8 mouse cellular contexts compared by ENCODE assay signal in the genomic region with DNA sequence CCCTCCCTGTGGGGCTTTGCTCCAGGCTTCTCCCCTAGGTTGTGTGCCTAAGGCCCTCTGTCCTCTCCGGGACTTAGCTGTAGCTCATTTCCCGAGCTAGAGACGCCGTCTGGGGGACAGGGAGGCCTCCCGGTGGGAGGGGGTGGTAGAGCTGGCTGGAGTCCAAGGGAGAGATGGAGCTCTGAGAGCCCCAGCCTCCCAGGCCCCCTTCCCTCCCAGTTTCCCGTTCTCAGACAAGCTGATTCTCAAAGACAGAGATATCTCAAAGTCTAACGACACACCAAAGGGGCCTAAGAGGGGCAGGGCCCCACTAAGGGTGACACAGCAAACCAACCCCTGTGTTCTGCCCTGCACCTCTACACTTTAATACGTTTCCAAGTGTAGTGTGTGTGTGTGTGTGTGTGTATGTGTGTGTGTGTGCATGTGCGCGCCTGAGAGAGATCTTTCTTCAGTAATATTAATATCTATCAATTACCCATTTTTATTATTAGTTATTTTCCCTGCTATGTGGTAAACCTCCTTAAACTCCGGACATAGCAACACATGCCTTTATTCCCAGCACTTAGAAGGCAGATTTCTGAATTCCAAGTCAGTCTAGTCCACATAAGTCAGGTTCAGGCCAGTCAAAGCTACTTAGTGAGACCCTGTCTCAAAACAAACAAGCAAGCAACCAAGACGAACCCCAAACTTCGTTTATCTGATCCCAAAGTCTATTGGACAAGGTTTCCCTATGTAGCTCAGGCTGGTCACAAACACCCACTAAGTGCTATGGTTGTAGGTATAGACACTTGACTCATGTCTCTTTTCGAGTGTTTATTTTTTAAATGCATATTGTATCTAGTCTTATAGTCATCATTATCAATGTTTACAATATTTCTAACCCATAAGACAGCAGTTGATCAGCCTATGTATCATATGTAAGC. TPM values are rescaled to one million over a fixed set of nuclear protein-coding genes. Genes with fewer than 3 reads are reported as not detected.
DNase-seq lines count a peak whose midpoint lies in the region; ATAC-seq and TF ChIP-seq lines count a peak whose summit lies in the region.

No protein-coding gene starts in this region.

- peak overlapping the region; percentile 83 for H3K4me3 ChIP-seq in ES-Bruce4 (ENCODE audit: low read depth, low read length)
- peak overlapping the region; percentile 53 for H3K4me3 ChIP-seq in embryonic facial prominence, embryonic 13.5 days
- peak overlapping the region; percentile 40 for H3K4me3 ChIP-seq in hindbrain, embryonic 12.5 days
- H3K4me3 ChIP-seq in liver, adult 2 months (ENCODE audit: insufficient read depth, low read depth, low read length) = no peak overlapping the region
- H3K4me3 ChIP-seq in midbrain, postnatal 0 days (ENCODE audit: low read depth, low read length) = peak overlapping the region; percentile 42

- TF ChIP-seq CTCF in ES-Bruce4 (IDR thresholded peaks at IDR 0.05; ENCODE audit: low read depth, low read length) = no peak
- TF ChIP-seq CTCF in liver, adult 2 months (IDR thresholded peaks at IDR 0.05; ENCODE audit: low read depth, low read length) = no peak
- no peak for TF ChIP-seq CTCF in midbrain, postnatal 0 days (IDR thresholded peaks at IDR 0.05)

- H3K27ac ChIP-seq in ES-Bruce4 (ENCODE audit: insufficient read depth, low read length) = peak overlapping the region; percentile 51
- peak overlapping the region; percentile 97 for H3K27ac ChIP-seq in embryonic facial prominence, embryonic 13.5 days
- peak overlapping the region; percentile 70 for H3K27ac ChIP-seq in hindbrain, embryonic 12.5 days
- peak overlapping the region; percentile 26; the same call in 1 of the 2 replicates for H3K27ac ChIP-seq in liver, adult 2 months (replicated peaks; ENCODE audit: insufficient read depth, low read depth, low read length)
- H3K27ac ChIP-seq in midbrain, postnatal 0 days (ENCODE audit: low read depth, low read length) = peak overlapping the region; percentile 72

- H3K4me2 ChIP-seq in embryonic facial prominence, embryonic 13.5 days = peak overlapping the region; percentile 87
- H3K4me2 ChIP-seq in hindbrain, embryonic 12.5 days (replicated peaks) = peak overlapping the region; percentile 61
- H3K4me2 ChIP-seq in midbrain, postnatal 0 days (ENCODE audit: low read depth, low read length, poor library complexity, severe bottlenecking) = peak overlapping the region; percentile 85

- 0 out of 2 replicates have a peak, but pooled peaks have one; percentile 4 for ATAC-seq in embryonic facial prominence, embryonic 13.5 days (ENCODE audit: insufficient number of reproducible peaks, insufficient read depth, low FRiP score, low TSS enrichment, low read depth)
- ATAC-seq in hindbrain, embryonic 12.5 days (ENCODE audit: low FRiP score) = no peak
- ATAC-seq in midbrain, postnatal 0 days (ENCODE audit: low FRiP score) = peak; percentile 14; the same call in 1 of the 2 replicates

- H3K27me3 ChIP-seq in ES-Bruce4 (ENCODE audit: control insufficient read depth, insufficient read depth, low read length, poor library complexity, severe bottlenecking) = no peaks in the 10 kb centered on the region
- no peaks in the 10 kb centered on the region for H3K27me3 ChIP-seq in embryonic facial prominence, embryonic 13.5 days
- H3K27me3 ChIP-seq in hindbrain, embryonic 12.5 days = peaks cover 31% of the 10 kb centered on the region
- 0 out of 2 replicates have a peak, but pooled peaks cover 5% of the 10 kb centered on the region for H3K27me3 ChIP-seq in liver, adult 2 months (ENCODE audit: control insufficient read depth, insufficient read depth, low read length)
- no peaks in the 10 kb centered on the region for H3K27me3 ChIP-seq in midbrain, postnatal 0 days (ENCODE audit: insufficient read depth, low read length)

- 29% methylated on average over 14 of the region's 14 CpGs for WGBS in embryonic facial prominence, embryonic 13.5 days
- WGBS in hindbrain, embryonic 12.5 days = 35% methylated on average over 14 of the region's 14 CpGs
- WGBS in liver, adult 2 months = 47% methylated on average over 14 of the region's 14 CpGs
- 36% methylated on average over 14 of the region's 14 CpGs for WGBS in midbrain, postnatal 0 days

- H3K36me3 ChIP-seq in ES-Bruce4 (ENCODE audit: control insufficient read depth, insufficient read depth, low read length, poor library complexity, severe bottlenecking) = no peaks in the 10 kb centered on the region
- peaks cover 28% of the 10 kb centered on the region for H3K36me3 ChIP-seq in embryonic facial prominence, embryonic 13.5 days
- no peaks in the 10 kb centered on the region for H3K36me3 ChIP-seq in hindbrain, embryonic 12.5 days
- H3K36me3 ChIP-seq in liver, adult 2 months (ENCODE audit: control insufficient read depth, insufficient read depth, low read length) = no peaks in the 10 kb centered on the region
- H3K36me3 ChIP-seq in midbrain, postnatal 0 days (ENCODE audit: insufficient read depth, low read length) = no peaks in the 10 kb centered on the region

- DNase-seq in embryo, embryonic 11 days = peak; percentile 50
- DNase-seq in embryo, embryonic 10 days (ENCODE audit: low spot score) = no peak
- no peak for DNase-seq in liver, adult 2 months (ENCODE audit: extremely low read depth, low read depth, low spot score)
- peak; percentile 57 for DNase-seq in midbrain, postnatal 0 days (ENCODE audit: low spot score)
- DNase-seq in urinary bladder, postnatal 36 days (ENCODE audit: low spot score in 2 of 2) = no peak

- TF ChIP-seq POLR2A in ES-Bruce4 (IDR thresholded peaks at IDR 0.05; ENCODE audit: insufficient read depth, low read length) = no peak
- TF ChIP-seq POLR2A in liver, adult 2 months (IDR thresholded peaks at IDR 0.05; ENCODE audit: extremely low read depth, insufficient read depth, low read length) = no peak

- H3K9ac ChIP-seq in ES-Bruce4 (ENCODE audit: low read depth, poor library complexity, severe bottlenecking) = peak overlapping the region; percentile 65
- H3K9ac ChIP-seq in embryonic facial prominence, embryonic 13.5 days = peak overlapping the region; percentile 76
- H3K9ac ChIP-seq in hindbrain, embryonic 12.5 days = peak overlapping the region; percentile 55
- peak overlapping the region; percentile 46 for H3K9ac ChIP-seq in liver, adult 2 months (ENCODE audit: low read depth, low read length)
- H3K9ac ChIP-seq in midbrain, postnatal 0 days (replicated peaks; ENCODE audit: low read length, poor library complexity, severe bottlenecking) = peak overlapping the region; percentile 53

- H3K4me1 ChIP-seq in ES-Bruce4 (ENCODE audit: control insufficient read depth, insufficient read depth, low read length) = peaks cover 1% of the 10 kb centered on the region
- peaks cover 62% of the 10 kb centered on the region for H3K4me1 ChIP-seq in embryonic facial prominence, embryonic 13.5 days
- peaks cover 50% of the 10 kb centered on the region for H3K4me1 ChIP-seq in hindbrain, embryonic 12.5 days
- peaks cover 5% of the 10 kb centered on the region; the same call in 1 of the 2 replicates for H3K4me1 ChIP-seq in liver, adult 2 months (ENCODE audit: control insufficient read depth, insufficient read depth, low read length)
- H3K4me1 ChIP-seq in midbrain, postnatal 0 days (ENCODE audit: insufficient read depth, low read length) = no peaks in the 10 kb centered on the region; the same call in 1 of the 2 replicates

- no peak for TF ChIP-seq EP300 in ES-Bruce4 (IDR thresholded peaks at IDR 0.05; ENCODE audit: insufficient read depth, low read depth, low read length)

- no peaks in the 10 kb centered on the region for H3K9me3 ChIP-seq in ES-Bruce4 (replicated peaks; ENCODE audit: control insufficient read depth, insufficient read depth, low read length, poor library complexity, severe bottlenecking)
- H3K9me3 ChIP-seq in embryonic facial prominence, embryonic 13.5 days = 0 out of 2 replicates have a peak, but pooled peaks cover 5% of the 10 kb centered on the region
- 0 out of 2 replicates have a peak, but pooled peaks cover 5% of the 10 kb centered on the region for H3K9me3 ChIP-seq in hindbrain, embryonic 12.5 days (replicated peaks)
- H3K9me3 ChIP-seq in midbrain, postnatal 0 days (ENCODE audit: low read length) = no peaks in the 10 kb centered on the region

- no peaks in the 10 kb centered on the region for H3K79me2 ChIP-seq in liver, adult 2 months (ENCODE audit: control insufficient read depth, insufficient read depth, low read length)

RNA-seq across cellular contexts. Expression of gene Hif3a, which starts 5.4 kb away (rescaled TPM):
- 11.9 and 14.0 TPM in 2 replicates for polyA plus RNA-seq in ES-Bruce4 (2011; ENCODE audit: insufficient read depth, insufficient read length, low read depth, missing spikeins)
- 14.7 and 16.5 TPM in 2 replicates for polyA plus RNA-seq in embryonic facial prominence, embryonic 13.5 days (2015; fragmentation: Nextera tagmentation; extraction: Ambion mirVana)
- polyA plus RNA-seq in hindbrain, embryonic 12.5 days (2016; fragmentation: Nextera tagmentation; extraction: Ambion mirVana) = 7.9 and 9.5 TPM in 2 replicates
- 0.07 and 0.09 TPM in 2 replicates for total RNA-seq in liver, adult 2 months (2014; rRNA removed)
- polyA plus RNA-seq in liver, adult 2 months (2012; rRNA removed) = 0.01 and 0.05 TPM in 2 replicates
- total RNA-seq in midbrain, postnatal 0 days (2014; rRNA removed) = 13.6 and 16.9 TPM in 2 replicates
- polyA plus RNA-seq in midbrain, postnatal 0 days (2015; fragmentation: Nextera tagmentation; extraction: Ambion mirVana) = 2.0 and 2.7 TPM in 2 replicates

RNA-seq across cellular contexts. Expression of gene Psg16, which starts 17.0 kb away (rescaled TPM):
- polyA plus RNA-seq in ES-Bruce4 (2011; ENCODE audit: insufficient read depth, insufficient read length, low read depth, missing spikeins) = 0.29 and 3.3 TPM in 2 replicates
- polyA plus RNA-seq in embryonic facial prominence, embryonic 13.5 days (2015; fragmentation: Nextera tagmentation; extraction: Ambion mirVana) = 0.14 and 0.21 TPM in 2 replicates
- 0.26 and 0.36 TPM in 2 replicates for polyA plus RNA-seq in hindbrain, embryonic 12.5 days (2016; fragmentation: Nextera tagmentation; extraction: Ambion mirVana)
- total RNA-seq in liver, adult 2 months (2014; rRNA removed) = not detected in 2 replicates
- not detected in 2 replicates for polyA plus RNA-seq in liver, adult 2 months (2012; rRNA removed)
- 3.9 and 5.1 TPM in 2 replicates for total RNA-seq in midbrain, postnatal 0 days (2014; rRNA removed)
- 6.8 and 7.6 TPM in 2 replicates for polyA plus RNA-seq in midbrain, postnatal 0 days (2015; fragmentation: Nextera tagmentation; extraction: Ambion mirVana)

RNA-seq across cellular contexts. Expression of gene Ppp5c, which starts 29.1 kb away (rescaled TPM):
- 106 and 107 TPM in 2 replicates for polyA plus RNA-seq in ES-Bruce4 (2011; ENCODE audit: insufficient read depth, insufficient read length, low read depth, missing spikeins)
- 109 and 112 TPM in 2 replicates for polyA plus RNA-seq in embryonic facial prominence, embryonic 13.5 days (2015; fragmentation: Nextera tagmentation; extraction: Ambion mirVana)
- polyA plus RNA-seq in hindbrain, embryonic 12.5 days (2016; fragmentation: Nextera tagmentation; extraction: Ambion mirVana) = 101 and 102 TPM in 2 replicates
- total RNA-seq in liver, adult 2 months (2014; rRNA removed) = 24.2 and 39.9 TPM in 2 replicates
- 93.2 and 112 TPM in 2 replicates for polyA plus RNA-seq in liver, adult 2 months (2012; rRNA removed)
- 56.4 and 61.0 TPM in 2 replicates for total RNA-seq in midbrain, postnatal 0 days (2014; rRNA removed)
- 144 and 145 TPM in 2 replicates for polyA plus RNA-seq in midbrain, postnatal 0 days (2015; fragmentation: Nextera tagmentation; extraction: Ambion mirVana)

Comparison
In these comparisons a context has a peak if more than half of its experiments do, and no peak if none do; other contexts are left out.
1. DNase-seq: peak in embryo, embryonic 11 days (single experiment) and midbrain, postnatal 0 days (single experiment); none in embryo, embryonic 10 days (single experiment), liver, adult 2 months (single experiment) and urinary bladder, postnatal 36 days (0 of 2).
2. H3K27ac ChIP-seq: peak in every context shown above with its lines; median percentile 97 in embryonic facial prominence, embryonic 13.5 days; 72 in midbrain, postnatal 0 days; 70 in hindbrain, embryonic 12.5 days; 51 in ES-Bruce4; 26 in liver, adult 2 months.
3. Peak in every context shown above with its lines, with median percentiles within 50 percentile points of each other: H3K9ac ChIP-seq and H3K4me2 ChIP-seq.